ENCODE assay signal across 10 mouse cellular contexts in the genomic region with DNA sequence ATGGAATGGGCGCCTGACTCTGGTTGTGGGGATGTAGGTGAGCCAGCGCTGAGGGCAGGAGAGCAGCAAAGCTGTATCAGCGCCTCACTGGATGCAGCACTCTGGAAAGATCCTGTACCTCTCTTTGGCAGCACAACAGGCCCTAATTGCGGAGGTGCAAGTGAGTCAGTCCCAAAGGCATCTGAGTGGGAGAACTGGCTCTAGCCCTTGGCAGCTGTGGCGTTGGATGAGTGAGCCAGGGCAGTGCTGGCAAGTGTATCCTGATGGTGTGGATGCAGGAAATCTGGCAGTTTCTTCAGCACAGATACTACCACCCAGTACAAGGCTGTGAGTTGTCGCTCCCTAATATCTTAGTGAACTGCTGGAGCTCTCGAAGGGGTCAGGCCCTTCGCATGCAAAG.
DNase-seq lines count a peak whose midpoint lies in the region; ATAC-seq and TF ChIP-seq lines count a peak whose summit lies in the region.
"Had no signal": no experiment of that assay in that cellular context is flagged by ENCODE, and none has a peak within 500 bp of the region (broad histone marks: within the 10 kb centered on the region; RNA-seq: fewer than 3 reads in every experiment).

No protein-coding gene starts in this region.

- H3K9ac ChIP-seq in heart, embryonic 11.5 days (ENCODE audit: low read depth, low read length), result no peak overlapping the region
- H3K9ac ChIP-seq in midbrain, embryonic 14.5 days (replicated peaks; ENCODE audit: low read length), result no peak overlapping the region
- H3K9ac ChIP-seq in midbrain, embryonic 16.5 days (ENCODE audit: low read depth, low read length), result no peak overlapping the region
- H3K9ac ChIP-seq: forebrain, postnatal 0 days; liver, embryonic 13.5 days had no signal

- H3K36me3 ChIP-seq in heart, embryonic 11.5 days (ENCODE audit: control insufficient read depth, insufficient read depth, low read length), result no peaks in the 10 kb centered on the region
- H3K36me3 ChIP-seq in midbrain, embryonic 14.5 days (ENCODE audit: control insufficient read depth, insufficient read depth, low read length), result no peaks in the 10 kb centered on the region
- H3K36me3 ChIP-seq in midbrain, embryonic 16.5 days (ENCODE audit: control insufficient read depth, insufficient read depth, low read length), result no peaks in the 10 kb centered on the region
- no peaks in the 10 kb centered on the region for H3K36me3 ChIP-seq in thymus, adult 2 months (ENCODE audit: control insufficient read depth, insufficient read depth, low read length)
- H3K36me3 ChIP-seq: liver, embryonic 13.5 days had no signal

- no peak for ATAC-seq in heart, embryonic 11.5 days (replicated peaks; ENCODE audit: insufficient number of reproducible peaks, low FRiP score, low TSS enrichment)
- 0 out of 2 replicates have a peak, but pooled peaks have one; percentile 32 for ATAC-seq in midbrain, embryonic 14.5 days (ENCODE audit: low FRiP score, low TSS enrichment)
- ATAC-seq in midbrain, embryonic 16.5 days, result no peak
- ATAC-seq: forebrain, postnatal 0 days had no signal

- no peak for TF ChIP-seq POLR2A in thymus, adult 2 months (IDR thresholded peaks at IDR 0.05; ENCODE audit: control insufficient read depth, extremely low read depth, insufficient read depth, low read length, poor library complexity)

- WGBS in heart, embryonic 11.5 days (ENCODE audit: insufficient replicate concordance), result 77% methylated on average over 8 of the region's 8 CpGs
- 89% methylated on average over 8 of the region's 8 CpGs for WGBS in midbrain, embryonic 14.5 days
- WGBS in midbrain, embryonic 16.5 days, result 89% methylated on average over 8 of the region's 8 CpGs
- WGBS in thymus, adult 2 months, result 87% methylated on average over 8 of the region's 8 CpGs

- H3K9me3 ChIP-seq in heart, embryonic 11.5 days (replicated peaks; ENCODE audit: control insufficient read depth, low read length), result no peaks in the 10 kb centered on the region
- no peaks in the 10 kb centered on the region for H3K9me3 ChIP-seq in midbrain, embryonic 14.5 days (ENCODE audit: control insufficient read depth, low read length)
- H3K9me3 ChIP-seq in midbrain, embryonic 16.5 days (replicated peaks; ENCODE audit: control insufficient read depth, low read length, poor library complexity, severe bottlenecking), result 0 out of 2 replicates have a peak, but pooled peaks cover 2% of the 10 kb centered on the region
- H3K9me3 ChIP-seq: liver, embryonic 13.5 days had no signal

- no peak overlapping the region for H3K4me2 ChIP-seq in heart, embryonic 11.5 days
- no peak overlapping the region for H3K4me2 ChIP-seq in midbrain, embryonic 14.5 days (ENCODE audit: low read length)
- H3K4me2 ChIP-seq in midbrain, embryonic 16.5 days (ENCODE audit: low read length), result no peak overlapping the region
- H3K4me2 ChIP-seq: liver, embryonic 13.5 days had no signal

- no peak for TF ChIP-seq CTCF in thymus, adult 2 months (IDR thresholded peaks at IDR 0.05; ENCODE audit: borderline replicate concordance, control insufficient read depth, extremely low read depth, insufficient read depth, low read length, poor library complexity)

- peak; percentile 95 for DNase-seq in heart, adult 11 months
- DNase-seq in midbrain, embryonic 14.5 days, result no peak
- DNase-seq in heart, postnatal 10 days, result peak; percentile 4 to 9
- peak; percentile 4 to 15 for DNase-seq in layer of hippocampus, postnatal 36 days
- DNase-seq in thymus, adult 2 months, result no peak
- DNase-seq: forebrain, postnatal 0 days; kidney, adult 2 months; liver, embryonic 13.5 days had no signal

- intact Hi-C loops in heart, postnatal 10 days (cut with DNase I), result no loop called here

- no peaks in the 10 kb centered on the region for H3K4me1 ChIP-seq in heart, embryonic 11.5 days (ENCODE audit: control insufficient read depth, insufficient read depth, low read length)
- H3K4me1 ChIP-seq in midbrain, embryonic 14.5 days (ENCODE audit: control insufficient read depth, insufficient read depth, low read length), result no peaks in the 10 kb centered on the region
- 0 out of 2 replicates have a peak, but pooled peaks cover 2% of the 10 kb centered on the region for H3K4me1 ChIP-seq in midbrain, embryonic 16.5 days (ENCODE audit: control insufficient read depth, insufficient read depth, low read length)
- H3K4me1 ChIP-seq in thymus, adult 2 months (replicated peaks; ENCODE audit: control insufficient read depth, insufficient read depth, low read length), result no peaks in the 10 kb centered on the region
- H3K4me1 ChIP-seq: liver, embryonic 13.5 days had no signal

- no peaks in the 10 kb centered on the region for H3K27me3 ChIP-seq in heart, embryonic 11.5 days (ENCODE audit: control insufficient read depth, insufficient read depth, low read length)
- H3K27me3 ChIP-seq in midbrain, embryonic 14.5 days (ENCODE audit: control insufficient read depth, insufficient read depth, low read length), result no peaks in the 10 kb centered on the region
- no peaks in the 10 kb centered on the region for H3K27me3 ChIP-seq in midbrain, embryonic 16.5 days (ENCODE audit: control insufficient read depth, insufficient read depth, low read depth, low read length)
- H3K27me3 ChIP-seq in thymus, adult 2 months (ENCODE audit: control insufficient read depth, insufficient read depth, low read length), result no peaks in the 10 kb centered on the region
- H3K27me3 ChIP-seq: liver, embryonic 13.5 days had no signal

- H3K4me3 ChIP-seq in heart, embryonic 11.5 days (ENCODE audit: low read depth, low read length), result no peak overlapping the region
- H3K4me3 ChIP-seq in midbrain, embryonic 14.5 days (replicated peaks; ENCODE audit: low read depth, low read length), result no peak overlapping the region
- H3K4me3 ChIP-seq in midbrain, embryonic 16.5 days (ENCODE audit: low read depth, low read length), result no peak overlapping the region
- no peak overlapping the region for H3K4me3 ChIP-seq in thymus, adult 2 months (ENCODE audit: control insufficient read depth, insufficient read depth, low read length)
- H3K4me3 ChIP-seq: liver, embryonic 13.5 days had no signal

- H3K27ac ChIP-seq in heart, embryonic 11.5 days (ENCODE audit: low read depth, low read length), result no peak overlapping the region
- no peak overlapping the region for H3K27ac ChIP-seq in midbrain, embryonic 14.5 days (replicated peaks; ENCODE audit: low read depth, low read length)
- H3K27ac ChIP-seq in midbrain, embryonic 16.5 days (ENCODE audit: low read length), result no peak overlapping the region
- H3K27ac ChIP-seq in thymus, adult 2 months (ENCODE audit: control insufficient read depth, insufficient read depth, low read length), result no peak overlapping the region
- H3K27ac ChIP-seq: liver, embryonic 13.5 days had no signal

Comparison
In these comparisons a context has a peak if more than half of its experiments do, and no peak if none do; other contexts are left out.
1. DNase-seq: peak in heart, adult 11 months (single experiment), heart, postnatal 10 days (2 of 2) and layer of hippocampus, postnatal 36 days (2 of 2); none in midbrain, embryonic 14.5 days (single experiment) and thymus, adult 2 months (single experiment).